Mouse (Mus musculus) kidney, adult 2 months (tissue): ENCODE data around the gene Zfp541. TPM values are rescaled to one million over a fixed set of nuclear protein-coding genes. Genes with fewer than 3 reads are reported as not detected.

ENCODE experiments used
- DNase-seq: peaks from one replicate; pipeline ENCODE4 v3.0.0; 2021
- H3K27ac ChIP-seq: fragments of 200-500 bp; 2 replicates; pipeline ENCODE4 v1.5.1; 2012; ENCODE audit warnings: low read depth, low read length, control low read depth, inconsistent platforms; ENCODE audit not compliant: insufficient read depth
- H3K27me3 ChIP-seq: fragments of 200-500 bp; replicated peaks from 2 replicates; pipeline ENCODE4 v1.6.1; 2012; ENCODE audit warnings: mild to moderate bottlenecking, moderate library complexity, low read length, inconsistent platforms; ENCODE audit not compliant: control insufficient read depth, insufficient read depth
- H3K36me3 ChIP-seq: fragments of 200-500 bp; 2 replicates; pipeline ENCODE4 v1.6.1; 2012; ENCODE audit warnings: mild to moderate bottlenecking, moderate library complexity, low read length, inconsistent platforms; ENCODE audit not compliant: control insufficient read depth, insufficient read depth
- H3K4me1 ChIP-seq: fragments of 200-500 bp; 2 replicates; pipeline ENCODE4 v1.6.1; 2011; ENCODE audit warnings: low read length; ENCODE audit not compliant: control insufficient read depth, insufficient read depth
- H3K4me3 ChIP-seq: fragments of 200-500 bp; 2 replicates; pipeline ENCODE4 v1.5.1; 2011; ENCODE audit warnings: mild to moderate bottlenecking, low read depth, low read length, control low read depth; ENCODE audit not compliant: insufficient read depth
- CTCF ChIP-seq: fragments of 200-500 bp; conservative IDR thresholded peaks from 2 replicates; pipeline ENCODE4 v1.5.1; 2011; ENCODE audit warnings: low read depth, mild to moderate bottlenecking, control low read depth, low read length, moderate library complexity, mixed read lengths; ENCODE audit not compliant: insufficient read depth, insufficient read length
- POLR2A ChIP-seq: fragments of 200-500 bp; IDR thresholded peaks from one replicate; pipeline ENCODE4 v1.6.1; 2011; ENCODE audit warnings: low read depth, low read length, control low read depth
- WGBS: fragments of 180-500 bp; shearing (Covaris S2); methylation state at CpG from one replicate; pipeline ENCODE4 v1.1.7; 2018; 5-methylcytosine and 5-hydroxymethylcytosine counted together
- polyA plus RNA-seq: library from polyadenylated mRNA; depleted of rRNA; stranded (reverse); fragments of >200 nt; gene quantifications from 2 replicates; pipeline ENCODE4 v1.2.3, GENCODE M21; 2012

Zfp541 gene
- polyA plus RNA-seq, 1 experiment, result not detected

- 88% methylated on average over 5 of the region's 5 CpGs for WGBS
- no peak for DNase-seq
- TF ChIP-seq POLR2A (no peak), CTCF (no peak)
- Histone ChIP-seq H3K27ac (no peak overlapping the region), H3K27me3 (no peaks in the 10 kb centered on the region), H3K4me1 (peaks cover 21% of the 10 kb centered on the region), H3K4me3 (no peak overlapping the region), H3K36me3 (no peaks in the 10 kb centered on the region)
Measured at GRCm38 (mm10) chr7:16039363-16039762, 22.3 kb upstream of the Zfp541 start.

- DNase-seq, result peak; percentile 49
- no peaks in the 10 kb centered on the region for H3K36me3 ChIP-seq
- no peak overlapping the region for H3K27ac ChIP-seq
- peaks cover 32% of the 10 kb centered on the region; the same call in 1 of the 2 replicates for H3K4me1 ChIP-seq
- H3K4me3 ChIP-seq, result no peak overlapping the region
- no peak for TF ChIP-seq POLR2A
- no peak for TF ChIP-seq CTCF
- 38% methylated on average over 2 of the region's 2 CpGs for WGBS
- no peaks in the 10 kb centered on the region for H3K27me3 ChIP-seq
Measured at GRCm38 (mm10) chr7:16041208-16041607, 20.4 kb upstream of the Zfp541 start.

- peak; percentile 33 for DNase-seq
- H3K36me3 ChIP-seq, result no peaks in the 10 kb centered on the region
- H3K4me1 ChIP-seq, result peaks cover 32% of the 10 kb centered on the region; the same call in 1 of the 2 replicates
- TF ChIP-seq POLR2A (no peak), CTCF (no peak)
- 40% methylated on average over 10 of the region's 10 CpGs for WGBS
- H3K27ac ChIP-seq, result peak overlapping the region; percentile 72
- no peaks in the 10 kb centered on the region for H3K27me3 ChIP-seq
- H3K4me3 ChIP-seq, result no peak overlapping the region
Measured at GRCm38 (mm10) chr7:16042850-16043775, 18.5 kb upstream of the Zfp541 start.

GRCm38 (mm10) chr7:16043861-16044435 is 17.7 kb upstream of the Zfp541 start:
- Histone ChIP-seq H3K27ac (peak overlapping the region; percentile 72), H3K4me3 (no peak overlapping the region), H3K4me1 (peaks cover 34% of the 10 kb centered on the region; the same call in 1 of the 2 replicates), H3K27me3 (no peaks in the 10 kb centered on the region), H3K36me3 (no peaks in the 10 kb centered on the region)
- peak; percentile 25 for DNase-seq
- TF ChIP-seq POLR2A (no peak), CTCF (no peak)
- 38% methylated on average over 3 of the region's 3 CpGs for WGBS

- Histone ChIP-seq H3K4me3 (no peak overlapping the region), H3K27ac (peak overlapping the region; percentile 10; the same call in 1 of the 2 replicates), H3K27me3 (no peaks in the 10 kb centered on the region), H3K4me1 (peaks cover 38% of the 10 kb centered on the region; the same call in 1 of the 2 replicates), H3K36me3 (no peaks in the 10 kb centered on the region)
- TF ChIP-seq CTCF (no peak), POLR2A (no peak)
- no peak for DNase-seq
- WGBS, result 37% methylated on average over 5 of the region's 5 CpGs
Measured at GRCm38 (mm10) chr7:16044531-16044930, 17.1 kb upstream of the Zfp541 start.

GRCm38 (mm10) chr7:16045538-16045937 is 16.1 kb upstream of the Zfp541 start:
- no peak overlapping the region for H3K4me3 ChIP-seq

GRCm38 (mm10) chr7:16046101-16046480 is 15.5 kb upstream of the Zfp541 start:
- peaks cover 32% of the 10 kb centered on the region; the same call in 1 of the 2 replicates for H3K4me1 ChIP-seq
- DNase-seq, result peak; percentile 71
- H3K4me3 ChIP-seq, result peak overlapping the region; percentile 81
- peak overlapping the region; percentile 82 for H3K27ac ChIP-seq
- H3K27me3 ChIP-seq, result no peaks in the 10 kb centered on the region
- 2% methylated on average over 7 of the region's 7 CpGs for WGBS
- TF ChIP-seq CTCF (no peak), POLR2A (no peak)
- no peaks in the 10 kb centered on the region for H3K36me3 ChIP-seq

More at GRCm38 (mm10) chr7:16045538-16045937, 16.1 kb upstream of the Zfp541 start:
- H3K36me3 ChIP-seq, result no peaks in the 10 kb centered on the region
- no peak for DNase-seq
- TF ChIP-seq CTCF (no peak), POLR2A (no peak)
- H3K27ac ChIP-seq, result peak overlapping the region; percentile 82
- H3K27me3 ChIP-seq, result no peaks in the 10 kb centered on the region
- H3K4me1 ChIP-seq, result peaks cover 38% of the 10 kb centered on the region; the same call in 1 of the 2 replicates
- WGBS, result 41% methylated on average over 2 of the region's 2 CpGs
